Mouse (Mus musculus): ENCODE results near the gene Ifnl2.

Ifnl2 gene

DNA sequence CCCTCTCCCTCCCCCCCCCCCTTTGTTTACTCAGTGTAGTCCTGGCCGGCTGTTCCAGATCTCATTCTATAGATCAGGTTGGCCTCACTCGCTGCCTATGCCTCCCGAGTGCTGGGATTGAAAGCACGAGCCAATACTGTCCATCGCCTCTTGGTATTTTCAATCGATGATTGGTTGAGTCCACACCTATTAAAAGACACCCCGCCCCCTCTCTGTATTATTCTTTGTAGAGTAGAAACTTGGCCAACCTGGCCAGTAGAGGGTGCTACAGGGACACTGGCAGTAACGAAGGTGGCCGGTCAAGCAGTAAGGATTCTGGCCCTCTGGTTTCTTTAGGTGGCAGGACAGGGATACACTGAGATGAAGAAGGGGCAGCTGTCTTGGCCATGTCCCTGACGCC is 19.8 kb downstream of the Ifnl2 start:
- peak; percentile 90 for DNase-seq

DNA sequence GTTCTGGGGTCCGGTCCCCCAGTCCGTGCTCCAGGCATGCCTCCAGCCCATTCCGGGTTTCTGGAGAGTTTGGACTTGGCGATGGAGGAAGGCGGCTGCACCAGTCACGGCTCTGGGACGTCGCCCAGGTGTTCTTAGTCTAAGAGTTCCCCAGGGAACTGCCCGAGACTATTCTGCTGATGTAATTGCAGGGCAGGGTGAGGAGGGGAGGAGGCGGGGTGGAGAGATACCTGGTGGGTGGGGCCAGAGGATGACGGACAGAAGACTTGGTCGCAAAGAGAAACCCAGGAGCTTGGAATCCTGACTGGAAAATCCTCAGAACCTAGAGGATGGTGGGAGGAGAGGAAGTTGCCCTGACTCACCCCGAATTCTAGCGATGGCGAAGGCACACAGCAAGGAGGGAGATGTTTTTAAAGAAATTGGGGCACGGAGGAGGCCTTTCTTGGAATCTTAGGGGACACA is 22.2 kb downstream of the Ifnl2 start:
- DNase-seq: peak; percentile 29

DNA sequence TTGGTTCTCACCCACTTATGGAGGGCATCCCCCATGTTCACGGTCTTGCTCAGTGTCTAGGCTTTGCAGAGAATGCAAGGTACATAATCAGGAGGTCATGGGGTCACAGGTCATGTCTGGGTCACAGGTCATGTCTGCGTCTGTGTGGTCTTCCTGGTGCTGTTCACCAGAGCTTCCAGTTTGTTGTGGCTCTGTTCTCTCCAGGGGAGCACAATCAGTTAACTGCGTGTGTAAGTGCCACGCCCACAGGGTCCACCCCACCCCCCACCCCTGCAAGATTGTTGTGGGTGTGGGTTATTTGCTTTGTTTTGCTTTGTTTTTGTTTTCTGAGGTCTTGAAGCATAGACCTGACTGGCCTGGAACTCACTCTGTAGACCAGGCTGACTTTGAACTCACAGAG is 26.1 kb downstream of the Ifnl2 start:
- no peak for DNase-seq

DNA sequence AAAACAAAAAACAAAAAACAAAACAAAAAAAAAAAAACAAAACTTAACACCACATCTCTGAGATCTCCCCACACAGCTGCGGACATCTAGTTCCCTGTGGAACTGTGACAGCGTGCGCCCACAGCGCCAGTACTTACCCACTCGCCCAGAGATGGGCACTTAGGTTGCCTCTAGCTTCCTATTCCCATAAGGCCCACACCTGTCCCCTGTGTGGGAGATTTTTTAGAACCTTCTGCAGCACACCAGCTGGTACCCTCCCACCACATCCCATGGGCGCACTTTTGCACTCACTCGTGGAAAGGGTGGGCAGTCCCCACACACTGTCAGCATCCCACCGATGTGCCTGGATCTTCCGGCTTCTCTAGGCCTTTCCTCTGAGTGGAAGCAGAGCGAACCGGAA is 27.4 kb downstream of the Ifnl2 start:
- no peak for DNase-seq

DNA sequence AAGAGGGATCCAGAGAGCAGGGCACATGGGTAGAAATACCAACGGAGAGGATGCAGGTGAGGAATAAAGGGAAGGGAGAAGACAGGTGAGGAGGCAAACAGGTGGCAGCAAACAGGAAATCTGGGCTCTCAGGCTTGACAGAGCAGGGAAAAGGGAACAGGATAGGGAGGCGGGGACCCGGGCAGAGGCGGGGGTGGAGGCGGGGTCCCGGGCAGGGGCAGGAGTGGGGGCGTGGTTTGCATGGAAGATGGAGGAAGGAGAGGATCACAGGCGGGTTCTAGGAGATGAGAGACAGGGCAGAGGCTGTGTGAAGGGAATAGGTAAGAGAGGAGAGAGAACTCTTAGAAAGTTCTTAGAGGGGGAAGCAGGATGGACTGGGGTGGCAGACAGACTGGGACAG is 31.4 kb downstream of the Ifnl2 start:
- DNase-seq: no peak

DNA sequence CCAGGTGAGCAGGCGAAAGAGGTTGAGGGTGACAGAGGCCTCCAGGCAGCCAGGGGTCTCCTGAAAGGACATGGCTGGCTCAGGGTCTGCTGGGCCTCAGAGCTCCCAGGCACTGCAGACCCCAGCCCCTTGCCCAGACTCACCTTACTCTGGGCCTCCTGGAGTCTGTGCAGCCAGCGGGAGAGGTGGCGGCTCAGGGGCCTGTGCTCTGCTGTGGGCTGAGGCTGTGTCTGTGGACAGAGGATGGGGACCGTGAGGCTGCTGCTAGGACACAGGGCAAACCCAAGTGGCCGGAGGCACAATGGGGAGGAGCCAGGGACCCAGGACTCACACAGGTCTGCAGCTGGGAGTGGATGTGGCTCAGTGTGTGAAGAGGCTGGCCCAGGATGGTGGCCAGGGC is 32.9 kb downstream of the Ifnl2 start:
- no peak for DNase-seq

DNA sequence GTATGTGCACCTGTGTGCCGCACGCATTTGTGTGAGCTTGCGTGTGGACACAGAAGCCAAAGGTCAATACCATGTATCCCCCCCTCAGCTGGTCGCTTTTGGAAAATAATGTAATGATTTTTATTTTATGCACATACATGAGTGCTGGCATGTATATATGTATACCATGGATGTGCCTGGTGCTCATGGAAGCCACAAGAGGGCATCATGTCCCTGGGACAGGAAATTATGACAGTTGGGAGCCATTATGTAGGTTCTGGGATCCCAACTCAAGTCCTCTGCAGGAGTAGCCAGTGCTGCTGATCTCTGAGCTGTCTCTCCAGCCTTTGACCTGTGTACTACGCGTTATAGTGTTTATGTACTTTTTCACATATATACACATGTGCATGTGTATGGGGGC is 34.1 kb downstream of the Ifnl2 start:
- DNase-seq: no peak

DNA sequence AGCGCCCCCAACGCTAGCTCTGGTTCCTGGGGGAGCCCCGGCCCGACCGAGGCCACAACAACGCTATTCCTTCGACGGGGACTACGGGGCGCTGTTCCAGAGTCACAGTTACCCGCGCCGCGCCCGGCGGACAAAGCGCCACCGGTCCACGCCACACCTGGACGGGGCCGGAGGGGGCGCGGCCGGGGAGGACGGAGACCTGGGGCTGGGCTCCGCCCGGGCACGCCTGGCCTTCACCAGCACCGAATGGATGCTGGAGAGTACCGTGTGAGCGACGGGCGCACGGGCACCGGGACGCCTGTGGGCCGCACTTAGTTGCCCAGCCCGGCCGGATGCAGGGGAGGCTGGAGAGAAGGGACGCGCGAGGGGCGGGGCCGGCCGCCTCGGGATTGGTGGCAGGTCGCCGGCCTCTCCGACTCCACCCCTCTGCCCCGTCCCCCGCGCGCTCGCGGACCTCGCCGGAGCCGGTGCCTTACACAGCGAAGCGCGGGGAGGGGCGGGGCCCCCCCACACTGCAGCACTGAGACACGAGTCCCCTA is 43.0 kb downstream of the Ifnl2 start:
- DNase-seq: peak; percentile 41

DNA sequence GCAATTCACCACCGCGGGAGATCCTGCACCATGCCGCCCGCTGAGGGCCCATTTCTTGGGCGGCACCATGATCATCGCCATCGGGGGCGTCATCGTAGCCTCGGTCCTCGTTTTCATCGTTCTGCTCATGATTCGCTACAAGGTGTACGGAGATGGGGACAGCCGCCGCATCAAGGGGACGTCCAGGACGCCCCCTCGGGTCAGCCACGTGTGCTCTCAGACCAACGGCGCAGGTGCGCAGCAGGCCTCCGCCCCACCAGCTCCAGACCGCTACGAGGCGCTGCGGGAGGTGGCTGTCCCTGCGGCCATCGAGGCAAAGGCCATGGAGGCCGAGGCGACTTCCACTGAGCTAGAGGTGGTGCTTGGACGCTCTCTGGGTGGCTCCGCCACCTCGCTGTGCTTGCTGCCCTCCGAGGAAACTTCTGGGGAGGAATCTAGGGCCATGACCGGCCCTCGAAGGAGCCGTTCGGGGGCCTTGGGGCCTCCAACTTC is 43.5 kb downstream of the Ifnl2 start:
- DNase-seq: no peak

DNA sequence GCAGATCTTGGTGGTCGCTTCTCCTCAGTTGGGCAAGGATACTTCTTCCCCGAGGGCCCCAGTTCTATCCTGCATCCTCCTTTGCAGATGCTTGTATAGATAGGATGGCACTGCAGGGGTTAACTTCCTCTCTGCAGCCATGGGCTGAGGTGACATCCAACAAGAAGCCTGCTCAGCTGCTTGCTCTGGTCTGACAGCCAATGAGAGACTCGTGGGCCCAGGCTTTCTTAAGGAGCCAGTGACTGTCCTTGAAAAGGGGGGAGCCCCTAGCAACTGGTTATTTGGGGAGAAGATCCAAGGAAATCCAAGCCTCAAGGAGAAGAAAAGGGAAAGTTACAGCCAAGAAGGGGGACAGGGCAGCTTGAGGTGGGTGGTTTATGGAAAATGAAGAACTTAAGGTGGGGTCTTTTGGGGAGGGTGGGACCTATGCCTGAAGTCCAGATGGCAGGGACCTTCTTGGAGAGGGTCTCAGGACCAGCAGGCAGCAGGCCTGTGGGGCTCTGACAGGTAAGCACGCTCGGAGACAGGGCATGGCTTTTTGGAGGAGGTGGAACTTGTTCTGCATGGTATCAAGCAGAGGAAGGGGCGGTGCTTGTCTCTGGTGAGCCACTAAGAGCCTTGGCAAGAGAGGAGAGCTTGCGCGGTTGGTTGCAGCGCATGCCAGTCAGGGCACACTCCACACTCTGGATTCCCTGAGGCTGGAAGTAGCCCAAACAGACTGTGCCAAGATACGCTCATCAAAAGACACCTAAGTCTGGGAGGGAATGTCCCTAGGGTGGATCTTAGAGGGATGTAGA is 45.6 kb downstream of the Ifnl2 start:
- DNase-seq: peak; percentile 70

DNA sequence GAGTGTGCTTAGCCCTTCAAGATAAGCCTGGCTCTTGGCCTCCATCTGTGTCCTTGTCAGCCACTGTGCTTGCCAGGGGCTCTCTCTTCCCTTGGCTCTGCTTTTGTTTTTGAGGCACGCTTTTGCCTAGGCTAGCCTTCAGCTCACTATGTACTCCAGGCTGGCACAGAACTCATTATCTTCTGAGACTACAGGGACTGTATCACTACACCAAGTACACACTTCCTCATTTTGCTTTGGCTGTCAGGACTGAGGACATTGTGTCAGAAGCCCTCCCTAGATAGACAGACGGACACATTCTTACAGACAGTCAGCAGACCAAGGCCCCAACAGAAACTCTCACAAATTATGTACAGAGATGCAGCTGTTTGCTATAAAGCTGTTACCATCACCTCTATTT is 47.5 kb downstream of the Ifnl2 start:
- no peak for DNase-seq

DNA sequence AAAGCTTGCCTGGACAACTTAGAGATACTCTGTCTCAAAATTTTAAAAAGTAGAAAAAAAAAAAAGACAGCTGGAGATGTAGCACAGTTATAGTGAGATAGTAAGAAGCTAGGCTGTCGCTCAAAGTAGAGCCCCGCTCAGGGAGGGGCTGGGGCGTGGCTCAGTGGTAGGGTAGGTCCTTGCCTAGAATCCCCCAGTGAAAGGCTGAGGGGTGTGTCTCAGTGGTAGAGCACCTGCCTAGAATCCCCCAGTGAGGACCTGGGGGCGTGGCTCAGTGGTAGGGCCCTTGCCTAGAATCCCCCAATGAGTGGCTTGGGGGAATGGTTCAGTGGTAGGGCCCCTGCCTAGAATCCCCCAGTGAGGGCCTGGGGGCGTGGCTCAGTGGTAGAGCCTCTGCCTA is 49.9 kb downstream of the Ifnl2 start:
- no peak for DNase-seq
